Mouse (Mus musculus) lung, postnatal 0 days (tissue): ENCODE measurements at regions not wholly inside any gene's neighbourhood (a gene's known extent, or its start where the extent isn't known, plus 50 kb on each side); places are given as distances from the start of the nearest gene placed in this dataset.
A peak's percentile ranks its signal among the peaks of the same experiment; 100 is the strongest.

Experiments
- ATAC-seq: fragments of 200-750 bp; cut with Nextera tagmentation; 2 replicates; pipeline ENCODE4 v1.8.0; 2017; ENCODE audit warnings: moderate library complexity
- DNase-seq: peaks from one replicate; pipeline ENCODE4 v3.0.0-alpha.2; 2016; ENCODE audit warnings: low spot score
- H3K27ac ChIP-seq: fragments of 300-500 bp; sonication (generic); 2 replicates; pipeline ENCODE4 v1.5.1; 2014; ENCODE audit warnings: antibody characterized with exemption, mild to moderate bottlenecking, low read length, mixed read lengths
- H3K27me3 ChIP-seq: fragments of 300-500 bp; sonication (generic); replicated peaks from 2 replicates; pipeline ENCODE4 v1.6.1; 2014; ENCODE audit warnings: low read length, mixed read lengths; ENCODE audit not compliant: insufficient read depth
- H3K36me3 ChIP-seq: fragments of 300-500 bp; sonication (generic); 2 replicates; pipeline ENCODE4 v1.6.1; 2014; ENCODE audit warnings: low read length, mixed read lengths; ENCODE audit not compliant: insufficient read depth
- H3K4me1 ChIP-seq: fragments of 300-500 bp; sonication (generic); 2 replicates; pipeline ENCODE4 v1.6.1; 2014; ENCODE audit warnings: antibody characterized with exemption, low read depth, low read length, mixed read lengths; ENCODE audit not compliant: insufficient read depth
- H3K4me2 ChIP-seq: fragments of 300-500 bp; sonication (generic); replicated peaks from 2 replicates; pipeline ENCODE4 v1.6.1; 2014; ENCODE audit warnings: low read depth, mild to moderate bottlenecking, low read length, moderate library complexity, mixed read lengths
- H3K4me3 ChIP-seq: fragments of 300-500 bp; sonication (generic); 2 replicates; pipeline ENCODE4 v1.5.1; 2014; ENCODE audit warnings: low read depth, low read length
- H3K9ac ChIP-seq: fragments of 300-500 bp; sonication (generic); replicated peaks from 2 replicates; pipeline ENCODE4 v1.6.1; 2014; ENCODE audit warnings: low read depth, mild to moderate bottlenecking
- H3K9me3 ChIP-seq: fragments of 300-500 bp; sonication (generic); 2 replicates; pipeline ENCODE4 v1.6.1; 2016; ENCODE audit warnings: low read length, mixed read lengths
- CTCF ChIP-seq: IDR thresholded peaks from 2 replicates; pipeline ENCODE4 v1.5.1; 2016; ENCODE audit warnings: antibody characterized with exemption, mild to moderate bottlenecking
- EP300 ChIP-seq: IDR thresholded peaks from 2 replicates; pipeline ENCODE4 v1.6.1; 2016; ENCODE audit warnings: antibody characterized with exemption, mild to moderate bottlenecking, control low read depth
- WGBS: fragments of 180-500 bp; shearing (Covaris S2); extraction: QIAGEN DNeasy Blood & Tissue Kit; methylation state at CpG from one replicate; pipeline ENCODE4 v1.1.7; 2014; 5-methylcytosine and 5-hydroxymethylcytosine counted together

- Histone ChIP-seq H3K4me1 (no peaks in the 10 kb centered on the region), H3K27me3 (no peaks in the 10 kb centered on the region), H3K9me3 (no peaks in the 10 kb centered on the region), H3K9ac (no peak overlapping the region), H3K4me3 (no peak overlapping the region), H3K4me2 (no peak overlapping the region), H3K27ac (no peak overlapping the region), H3K36me3 (no peaks in the 10 kb centered on the region)
- TF ChIP-seq EP300 = no peak
- no peak for TF ChIP-seq CTCF
- DNase-seq (peak; percentile 16), ATAC-seq (no peak)
- 33% methylated on average over 9 of the region's 9 CpGs for WGBS
Measured at GRCm38 (mm10) chr1:71755435-71755834, 102.4 kb upstream of the Fn1 start.

- no peak overlapping the region for H3K27ac ChIP-seq
- no peaks in the 10 kb centered on the region for H3K36me3 ChIP-seq
- TF ChIP-seq CTCF (no peak), EP300 (no peak)
- no peak overlapping the region for H3K4me3 ChIP-seq
- H3K9ac ChIP-seq = no peak overlapping the region
- no peaks in the 10 kb centered on the region for H3K27me3 ChIP-seq
- H3K9me3 ChIP-seq = no peaks in the 10 kb centered on the region
- 77% methylated on average over 1 of the region's 1 CpGs for WGBS
- no peaks in the 10 kb centered on the region for H3K4me1 ChIP-seq
- no peak for DNase-seq
- no peak for ATAC-seq
- H3K4me2 ChIP-seq = no peak overlapping the region
Measured at GRCm38 (mm10) chr1:71752351-71752750, 99.4 kb upstream of the Fn1 start.

GRCm38 (mm10) chr1:71751601-71752000 is 98.6 kb upstream of the Fn1 start:
- no peak overlapping the region for H3K27ac ChIP-seq
- no peak overlapping the region for H3K4me2 ChIP-seq
- 68% methylated on average over 1 of the region's 1 CpGs for WGBS
- no peak overlapping the region for H3K9ac ChIP-seq
- H3K27me3 ChIP-seq = no peaks in the 10 kb centered on the region
- ATAC-seq = no peak
- no peaks in the 10 kb centered on the region for H3K4me1 ChIP-seq
- no peak overlapping the region for H3K4me3 ChIP-seq
- H3K9me3 ChIP-seq = no peaks in the 10 kb centered on the region
- DNase-seq = no peak
- no peak for TF ChIP-seq CTCF
- TF ChIP-seq EP300 = no peak
- H3K36me3 ChIP-seq = no peaks in the 10 kb centered on the region

- ATAC-seq (no peak), DNase-seq (peak; percentile 20)
- no peak for TF ChIP-seq EP300
- TF ChIP-seq CTCF = no peak
- Histone ChIP-seq H3K9me3 (no peaks in the 10 kb centered on the region), H3K9ac (no peak overlapping the region), H3K36me3 (no peaks in the 10 kb centered on the region), H3K27ac (no peak overlapping the region), H3K4me1 (no peaks in the 10 kb centered on the region), H3K4me3 (no peak overlapping the region), H3K27me3 (no peaks in the 10 kb centered on the region), H3K4me2 (no peak overlapping the region)
- WGBS = 64% methylated on average over 3 of the region's 3 CpGs
Measured at GRCm38 (mm10) chr1:71735606-71736005, 82.6 kb upstream of the Fn1 start.

- Histone ChIP-seq H3K36me3 (no peaks in the 10 kb centered on the region), H3K27me3 (no peaks in the 10 kb centered on the region), H3K9me3 (no peaks in the 10 kb centered on the region), H3K9ac (no peak overlapping the region), H3K27ac (no peak overlapping the region), H3K4me3 (no peak overlapping the region), H3K4me1 (no peaks in the 10 kb centered on the region), H3K4me2 (no peak overlapping the region)
- DNase-seq (no peak), ATAC-seq (no peak)
- TF ChIP-seq CTCF = no peak
- TF ChIP-seq EP300 = no peak
Measured at GRCm38 (mm10) chr1:71731623-71732022, 78.6 kb upstream of the Fn1 start.

GRCm38 (mm10) chr1:71731011-71731410 is 78.0 kb upstream of the Fn1 start:
- no peaks in the 10 kb centered on the region for H3K4me1 ChIP-seq
- no peak overlapping the region for H3K27ac ChIP-seq
- H3K4me3 ChIP-seq = no peak overlapping the region
- H3K9ac ChIP-seq = no peak overlapping the region
- DNase-seq = peak; percentile 43
- H3K4me2 ChIP-seq = no peak overlapping the region
- TF ChIP-seq CTCF (no peak), EP300 (0 out of 2 replicates have a peak, but pooled peaks have one; percentile 14)
- no peak for ATAC-seq
- 74% methylated on average over 4 of the region's 4 CpGs for WGBS
- H3K27me3 ChIP-seq = no peaks in the 10 kb centered on the region
- H3K9me3 ChIP-seq = no peaks in the 10 kb centered on the region
- no peaks in the 10 kb centered on the region for H3K36me3 ChIP-seq

GRCm38 (mm10) chr1:71728852-71729347 is 75.9 kb upstream of the Fn1 start:
- no peaks in the 10 kb centered on the region for H3K27me3 ChIP-seq
- DNase-seq = peak; percentile 29
- H3K9me3 ChIP-seq = no peaks in the 10 kb centered on the region
- H3K4me3 ChIP-seq = no peak overlapping the region
- no peaks in the 10 kb centered on the region for H3K36me3 ChIP-seq
- WGBS = 44% methylated on average over 8 of the region's 8 CpGs
- ATAC-seq = no peak
- H3K27ac ChIP-seq = no peak overlapping the region
- H3K4me1 ChIP-seq = no peaks in the 10 kb centered on the region
- no peak overlapping the region for H3K9ac ChIP-seq
- H3K4me2 ChIP-seq = no peak overlapping the region
- TF ChIP-seq CTCF = no peak
- TF ChIP-seq EP300 = no peak
